Mouse (Mus musculus): ENCODE results near the gene Calr. TPM values are rescaled to one million over a fixed set of nuclear protein-coding genes. Genes with fewer than 3 reads are reported as not detected.
"Not testable (repeated sequence)": the region's sequence is repeated elsewhere in the genome, so short reads cannot be mapped to it uniquely, and the experiment has no call there.

Calr gene
- polyA plus RNA-seq, 1 experiment, result 687 TPM

DNA sequence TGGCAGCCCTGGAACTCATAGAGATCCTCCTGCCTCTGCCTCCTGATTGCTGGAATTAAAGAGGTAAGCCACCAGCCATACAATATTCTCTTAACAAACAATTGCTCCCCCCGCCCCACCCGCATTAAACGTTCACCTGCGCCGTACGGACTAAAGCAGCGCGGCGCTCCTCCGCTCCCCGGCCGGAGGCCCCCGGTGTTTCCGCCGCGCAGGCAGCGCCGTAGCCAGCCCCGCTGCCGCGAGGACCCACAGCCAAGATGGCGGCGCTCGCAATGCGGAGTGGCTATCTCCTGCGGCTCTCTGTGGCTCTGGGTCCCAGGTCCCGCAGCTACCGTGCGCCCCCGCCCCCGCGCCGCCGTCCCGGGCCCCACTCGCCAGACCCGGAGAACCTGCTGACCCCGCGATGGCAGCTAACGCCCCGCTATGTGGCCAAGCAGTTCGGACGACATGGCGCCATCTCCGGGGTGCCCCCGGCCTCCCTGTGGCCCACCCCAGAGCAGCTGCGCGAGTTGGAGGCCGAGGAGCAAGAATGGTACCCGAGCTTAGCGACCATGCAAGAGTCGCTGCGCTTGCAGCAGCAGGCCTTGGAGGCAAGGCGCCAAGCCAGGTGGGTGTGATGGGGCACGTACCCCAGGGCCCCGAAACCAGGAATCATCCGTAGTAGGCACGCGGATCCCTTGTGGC, 14.6 kb downstream of the Calr start:
- H3K4me3 ChIP-seq (ENCODE audit: insufficient read depth, poor library complexity, severe bottlenecking), result peak overlapping the region; percentile 74
- H3ac ChIP-seq (ENCODE audit: control insufficient read depth, insufficient read length, low read depth), result peak overlapping the region; percentile 97
- peaks cover 10% of the 10 kb centered on the region for H3K79me3 ChIP-seq (ENCODE audit: low read depth)
- peaks cover 41% of the 10 kb centered on the region for H3K36me3 ChIP-seq (ENCODE audit: control insufficient read depth, insufficient read depth)
- peak; percentile 87 for TF ChIP-seq MAX (IDR thresholded peaks at IDR 0.05)
- no peak for TF ChIP-seq CEBPB (IDR thresholded peaks at IDR 0.05; ENCODE audit: low read depth)
- no peak for TF ChIP-seq FOSL1 (IDR thresholded peaks at IDR 0.05; ENCODE audit: insufficient read depth, low read length, poor library complexity, severe bottlenecking)
- no peaks in the 10 kb centered on the region for H3K27me3 ChIP-seq (ENCODE audit: control insufficient read depth, insufficient read depth, insufficient read length)
- peaks cover 34% of the 10 kb centered on the region for H3K79me2 ChIP-seq (ENCODE audit: control insufficient read depth, insufficient read depth)

DNA sequence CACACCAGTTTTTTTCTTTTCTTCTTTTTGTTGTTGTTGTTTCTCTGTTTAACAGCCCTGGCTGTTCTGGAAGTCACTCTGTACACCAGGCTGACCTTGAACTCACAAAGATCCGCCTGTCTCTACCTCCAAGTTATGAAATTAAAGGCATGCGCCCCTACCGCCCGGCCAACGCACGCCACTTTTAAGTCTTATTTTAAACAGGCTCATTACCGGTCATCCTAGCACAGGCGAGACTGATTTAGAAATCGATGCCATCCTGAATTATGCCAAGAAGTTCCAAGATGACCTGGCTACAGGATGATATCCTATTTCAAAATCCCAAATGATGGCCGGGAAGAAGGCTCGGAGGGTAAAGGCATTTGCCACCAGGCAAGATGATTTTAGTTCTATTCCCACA, 15.2 kb downstream of the Calr start, which contains the start of gene Gadd45gip1:
Gene Gadd45gip1 (plus strand): TSS at position 33 of the 400 bp plus-strand sequence.
- no peaks in the 10 kb centered on the region for H3K27me3 ChIP-seq (ENCODE audit: control insufficient read depth, insufficient read depth, insufficient read length)
- peak within 1 kb of the TSS; percentile 74 for H3K4me3 ChIP-seq (ENCODE audit: insufficient read depth, poor library complexity, severe bottlenecking)
- peaks cover 10% of the 10 kb centered on the region for H3K79me3 ChIP-seq (ENCODE audit: low read depth)
- peaks cover 35% of the 10 kb centered on the region for H3K36me3 ChIP-seq (ENCODE audit: control insufficient read depth, insufficient read depth)
- H3ac ChIP-seq (ENCODE audit: control insufficient read depth, insufficient read length, low read depth), result peak within 1 kb of the TSS; percentile 97
- H3K79me2 ChIP-seq (ENCODE audit: control insufficient read depth, insufficient read depth), result peaks cover 34% of the 10 kb centered on the region
- TF ChIP-seq MYOG (IDR thresholded peaks at IDR 0.05; ENCODE audit: control insufficient read depth, extremely low read depth, insufficient read length) (no peak), MYOD1 (IDR thresholded peaks at IDR 0.05; ENCODE audit: control insufficient read depth, insufficient read length, low read depth) (no peak), CEBPB (IDR thresholded peaks at IDR 0.05; ENCODE audit: low read depth) (no peak)

DNA sequence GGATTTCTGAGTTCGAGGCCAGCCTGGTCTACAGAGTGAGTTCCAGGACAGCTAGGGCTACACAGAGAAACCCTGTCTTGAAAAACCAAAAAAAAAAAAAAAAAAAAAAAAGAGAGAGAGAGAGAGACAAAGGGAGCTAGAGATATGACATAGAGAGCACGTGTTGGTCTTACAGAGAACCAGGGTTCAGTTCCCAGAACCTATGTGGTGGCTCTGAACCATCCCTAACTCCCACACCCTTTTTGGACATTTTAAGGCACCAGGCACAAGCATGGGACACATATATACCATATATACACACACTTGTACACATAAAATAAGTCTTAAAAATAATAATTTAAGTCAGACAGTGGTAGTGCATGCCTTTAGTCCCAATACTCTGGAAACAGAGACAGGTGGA, 20.2 kb downstream of the Calr start:
- not testable (repeated sequence) for H3K4me3 ChIP-seq (ENCODE audit: insufficient read depth, poor library complexity, severe bottlenecking)

DNA sequence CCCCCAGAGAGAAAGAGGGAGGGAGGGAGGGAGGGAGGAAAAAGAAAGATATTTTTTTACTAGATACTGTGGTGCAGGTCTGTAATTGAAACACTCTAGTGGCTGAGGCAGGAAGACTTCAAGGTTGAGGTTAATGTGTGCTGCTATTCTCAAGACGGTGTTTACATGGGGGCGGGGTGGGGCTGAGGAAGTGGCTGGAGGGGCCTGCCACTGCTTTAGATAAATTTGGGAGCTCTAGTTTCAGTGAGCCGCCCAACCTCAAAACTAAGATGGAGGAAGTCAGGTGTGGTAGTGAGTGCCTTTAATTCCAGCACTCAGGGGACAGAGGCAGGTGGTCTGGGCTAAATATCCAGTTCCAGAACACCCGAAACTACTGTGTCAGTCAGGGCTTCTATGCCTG, 21.1 kb downstream of the Calr start:
- no peak for TF ChIP-seq MYOG (IDR thresholded peaks at IDR 0.05; ENCODE audit: control insufficient read depth, extremely low read depth, insufficient read length)
- no peak for TF ChIP-seq MAX (IDR thresholded peaks at IDR 0.05)
- TF ChIP-seq CEBPB (IDR thresholded peaks at IDR 0.05; ENCODE audit: low read depth), result no peak
- no peak for TF ChIP-seq MYOD1 (IDR thresholded peaks at IDR 0.05; ENCODE audit: control insufficient read depth, insufficient read length, low read depth)
- no peak for TF ChIP-seq FOSL1 (IDR thresholded peaks at IDR 0.05; ENCODE audit: insufficient read depth, low read length, poor library complexity, severe bottlenecking)
- no peak for TF ChIP-seq USF1 (IDR thresholded peaks at IDR 0.05; ENCODE audit: low read depth)
- no peak for TF ChIP-seq CTCF (IDR thresholded peaks at IDR 0.05; ENCODE audit: control insufficient read depth, insufficient read depth, insufficient read length)
- Histone ChIP-seq H3K36me3 (ENCODE audit: control insufficient read depth, insufficient read depth) (no peaks in the 10 kb centered on the region), H3K4me3 (ENCODE audit: insufficient read depth, poor library complexity, severe bottlenecking) (no peak overlapping the region)

More for the DNA sequence above, 20.2 kb downstream of the Calr start:
- H3K36me3 ChIP-seq (ENCODE audit: control insufficient read depth, insufficient read depth); H3ac ChIP-seq (ENCODE audit: control insufficient read depth, insufficient read length, low read depth); H3K79me2 ChIP-seq (ENCODE audit: control insufficient read depth, insufficient read depth); H3K79me3 ChIP-seq (ENCODE audit: low read depth); H3K27me3 ChIP-seq (ENCODE audit: control insufficient read depth, insufficient read depth, insufficient read length): not testable (repeated sequence)

GRCm38 (mm10) chr8:84823653-84824052, 23.1 kb downstream of the Calr start:
- no peaks in the 10 kb centered on the region for H3K27me3 ChIP-seq (ENCODE audit: control insufficient read depth, insufficient read depth, insufficient read length)
- no peak overlapping the region for H3K4me3 ChIP-seq (ENCODE audit: insufficient read depth, poor library complexity, severe bottlenecking)
- no peaks in the 10 kb centered on the region for H3K36me3 ChIP-seq (ENCODE audit: control insufficient read depth, insufficient read depth)
- H3K79me2 ChIP-seq (ENCODE audit: control insufficient read depth, insufficient read depth), result no peaks in the 10 kb centered on the region
- TF ChIP-seq CTCF (IDR thresholded peaks at IDR 0.05; ENCODE audit: control insufficient read depth, insufficient read depth, insufficient read length) (peak; percentile 91), CEBPB (IDR thresholded peaks at IDR 0.05; ENCODE audit: low read depth) (no peak)
- H3K79me3 ChIP-seq (ENCODE audit: low read depth), result no peaks in the 10 kb centered on the region
- H3ac ChIP-seq (ENCODE audit: control insufficient read depth, insufficient read length, low read depth), result no peak overlapping the region

More for the DNA sequence above, 21.1 kb downstream of the Calr start:
- Histone ChIP-seq H3K79me3 (ENCODE audit: low read depth) (no peaks in the 10 kb centered on the region), H3K27me3 (ENCODE audit: control insufficient read depth, insufficient read depth, insufficient read length) (no peaks in the 10 kb centered on the region), H3K79me2 (ENCODE audit: control insufficient read depth, insufficient read depth) (peaks cover 5% of the 10 kb centered on the region), H3ac (ENCODE audit: control insufficient read depth, insufficient read length, low read depth) (no peak overlapping the region)

DNA sequence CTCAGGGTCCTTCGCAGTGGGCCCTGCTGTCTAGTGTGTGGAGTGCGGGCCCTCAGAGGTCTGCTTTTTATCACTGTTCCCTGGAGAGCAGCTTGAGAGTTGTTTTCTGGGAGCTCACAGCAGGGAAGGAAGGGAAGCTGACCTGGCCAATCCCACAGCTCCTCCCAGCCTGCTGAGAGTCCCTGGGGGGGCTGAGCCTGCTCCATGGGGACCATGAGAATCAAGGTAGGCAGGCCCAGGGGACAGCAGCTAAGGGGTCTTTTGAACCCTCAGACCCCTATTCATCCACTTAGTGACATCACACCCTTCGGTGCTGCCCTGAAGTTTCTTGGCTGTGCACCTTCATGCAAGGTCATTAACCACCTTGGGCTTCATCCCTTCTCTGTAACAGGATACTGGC, 24.0 kb downstream of the Calr start, which contains the start of gene Dand5:
Gene Dand5 (minus strand): TSS at position 101 of the 400 bp plus-strand sequence.
- H3K79me3 ChIP-seq (ENCODE audit: low read depth), result no peaks in the 10 kb centered on the region
- no peaks in the 10 kb centered on the region for H3K27me3 ChIP-seq (ENCODE audit: control insufficient read depth, insufficient read depth, insufficient read length)
- H3K4me3 ChIP-seq (ENCODE audit: insufficient read depth, poor library complexity, severe bottlenecking), result no peak within 1 kb of the TSS
- H3K79me2 ChIP-seq (ENCODE audit: control insufficient read depth, insufficient read depth), result no peaks in the 10 kb centered on the region
- no peak within 1 kb of the TSS for H3ac ChIP-seq (ENCODE audit: control insufficient read depth, insufficient read length, low read depth)
- TF ChIP-seq CEBPB (IDR thresholded peaks at IDR 0.05; ENCODE audit: low read depth) (no peak), MYOG (IDR thresholded peaks at IDR 0.05; ENCODE audit: control insufficient read depth, extremely low read depth, insufficient read length) (no peak), MAX (IDR thresholded peaks at IDR 0.05) (no peak), MYOD1 (IDR thresholded peaks at IDR 0.05; ENCODE audit: control insufficient read depth, insufficient read length, low read depth) (no peak), USF1 (IDR thresholded peaks at IDR 0.05; ENCODE audit: low read depth) (no peak), FOSL1 (IDR thresholded peaks at IDR 0.05; ENCODE audit: insufficient read depth, low read length, poor library complexity, severe bottlenecking) (no peak), CTCF (IDR thresholded peaks at IDR 0.05; ENCODE audit: control insufficient read depth, insufficient read depth, insufficient read length) (no peak)
- no peaks in the 10 kb centered on the region for H3K36me3 ChIP-seq (ENCODE audit: control insufficient read depth, insufficient read depth)

All from C2C12 (cell line).